Mouse (Mus musculus): ENCODE measurements at regions not wholly inside any gene's neighbourhood (a gene's known extent, or its start where the extent isn't known, plus 50 kb on each side); places are given as distances from the start of the nearest gene placed in this dataset.

GRCm38 (mm10) chr17:15208030-15208807 is 166.9 kb upstream of the Gm3448 start:
- TF ChIP-seq CTCF (IDR thresholded peaks at IDR 0.05; ENCODE audit: low read depth, low read length) (no peak), POLR2A (IDR thresholded peaks at IDR 0.05; ENCODE audit: insufficient read depth, low read length) (no peak), EP300 (IDR thresholded peaks at IDR 0.05; ENCODE audit: insufficient read depth, low read depth, low read length) (peak; percentile 88)
